Mouse (Mus musculus) telencephalon, adult 2 months (tissue): ENCODE data around the gene Slc1a3.

Source experiments
- DNase-seq: peaks from one replicate; pipeline ENCODE4 v3.0.0-alpha.2; 2011; ENCODE audit warnings: low read depth, low spot score

Gene Slc1a3

DNA sequence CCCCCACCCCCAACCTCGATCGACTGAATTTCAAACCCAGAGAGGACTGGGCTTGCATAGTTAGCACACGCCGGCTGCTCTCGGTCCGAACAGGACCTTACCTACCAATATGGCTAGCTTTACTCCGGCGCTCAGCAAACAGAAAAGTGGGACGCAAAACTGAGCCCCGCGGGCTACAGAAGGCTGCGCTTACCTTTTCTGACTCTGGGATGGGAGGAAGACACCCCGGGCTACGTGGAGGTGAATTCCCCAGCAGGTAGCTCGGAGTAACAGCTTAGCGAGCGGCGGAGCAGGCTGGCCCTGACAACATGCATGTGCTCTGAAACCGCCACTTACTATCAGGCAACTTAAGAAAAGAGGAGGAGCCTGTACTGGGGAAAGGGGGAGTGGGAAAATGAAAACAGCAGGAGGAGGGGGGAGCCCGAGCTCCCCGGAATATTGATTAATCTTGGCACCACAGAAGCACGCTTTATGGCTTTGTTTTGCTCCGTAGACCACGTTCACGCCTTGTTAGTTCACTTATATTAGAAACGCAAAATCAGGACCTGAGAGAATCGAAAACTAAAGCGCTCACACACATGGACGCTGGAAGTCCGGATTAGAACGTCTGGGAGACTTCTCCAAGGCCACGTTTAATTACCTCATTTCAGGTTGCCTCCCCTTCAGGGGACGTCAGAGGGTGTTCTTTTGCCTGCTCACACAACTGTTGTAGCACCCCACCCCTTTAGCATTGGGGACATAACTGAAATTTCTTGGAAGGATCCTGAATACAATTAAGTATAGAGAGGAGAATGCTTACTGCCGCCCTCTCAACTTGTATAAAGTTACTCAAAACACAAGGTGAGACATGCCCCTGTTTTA, at the start of gene Slc1a3:
Gene Slc1a3 (minus strand): TSS at position 619 of the 861 bp plus-strand sequence.
- no peak for DNase-seq

DNA sequence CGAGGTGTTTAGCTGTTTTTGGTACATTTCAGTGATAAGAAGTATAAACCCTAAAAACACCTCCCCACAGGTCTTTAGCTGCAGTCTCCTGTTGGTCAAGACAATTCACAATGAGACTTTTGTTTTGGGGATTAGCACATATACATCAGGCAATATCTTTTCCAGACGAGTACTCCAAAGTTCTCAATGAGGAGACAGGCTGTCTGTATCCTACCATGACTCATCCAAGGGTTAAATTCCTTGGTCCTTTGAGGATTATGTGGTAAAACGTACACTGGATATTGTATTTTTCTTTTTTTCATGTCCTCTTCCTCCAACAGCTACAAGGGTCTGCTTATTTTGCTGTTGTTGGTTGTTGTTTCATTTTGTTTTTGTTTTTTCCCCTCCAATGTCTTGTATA, 48.5 kb upstream of the Slc1a3 start:
- no peak for DNase-seq

DNA sequence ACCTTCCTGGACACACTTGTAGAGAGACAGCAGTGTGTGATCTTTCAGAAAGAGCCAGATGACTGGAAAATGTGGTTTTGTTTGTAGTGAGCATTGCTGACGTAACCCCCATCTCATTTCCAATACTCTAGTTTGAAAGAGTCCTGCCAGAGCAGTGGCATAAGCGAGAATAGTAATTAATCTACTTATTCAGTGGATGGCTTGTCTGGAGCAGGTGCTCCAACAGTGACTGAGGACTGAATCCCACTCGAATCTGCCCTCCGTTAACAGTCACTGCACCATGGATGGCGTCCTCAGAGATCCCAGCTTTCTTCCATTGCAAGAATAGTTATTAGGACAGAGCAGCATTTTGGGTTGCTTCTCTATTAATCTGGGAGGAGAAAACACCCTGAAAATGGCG, 45.9 kb upstream of the Slc1a3 start:
- no peak for DNase-seq

DNA sequence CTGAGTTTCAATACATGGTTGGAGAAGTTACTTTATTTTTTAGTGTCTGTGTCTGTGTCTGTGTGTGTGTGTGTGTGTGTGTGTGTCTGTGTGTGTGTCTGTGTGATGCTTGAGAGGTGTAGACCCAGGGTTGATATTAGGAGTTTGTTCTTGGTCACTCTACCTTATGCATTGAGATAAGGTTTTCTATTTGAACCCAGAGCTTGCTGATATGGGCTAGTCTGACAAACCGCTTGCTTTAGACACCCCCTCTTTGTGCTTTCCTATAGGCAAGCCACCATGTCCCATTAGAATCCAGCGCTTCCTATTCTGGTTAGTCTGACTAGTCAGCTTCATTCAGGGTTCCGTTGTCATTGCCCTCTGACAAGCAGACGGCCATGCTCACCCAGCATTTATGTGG, 39.2 kb upstream of the Slc1a3 start:
- DNase-seq: no peak

DNA sequence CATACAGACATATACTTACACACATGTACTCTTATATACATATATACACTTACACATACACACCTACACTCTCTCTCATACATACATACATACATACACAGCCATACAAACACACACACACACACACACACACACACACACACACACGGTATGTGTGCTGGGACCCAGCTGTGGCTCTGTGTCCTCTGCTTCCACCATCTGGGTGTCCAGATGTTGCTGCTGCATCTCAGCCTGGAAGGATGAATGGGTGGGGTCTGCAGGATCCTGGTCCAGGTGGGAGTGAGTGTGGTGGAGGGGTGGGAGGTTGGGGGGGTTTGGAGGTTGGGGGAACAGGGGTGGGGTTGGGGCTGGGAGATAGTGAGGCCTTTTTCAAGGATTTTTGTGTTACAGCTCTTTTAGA, 38.2 kb upstream of the Slc1a3 start:
- DNase-seq: no peak

DNA sequence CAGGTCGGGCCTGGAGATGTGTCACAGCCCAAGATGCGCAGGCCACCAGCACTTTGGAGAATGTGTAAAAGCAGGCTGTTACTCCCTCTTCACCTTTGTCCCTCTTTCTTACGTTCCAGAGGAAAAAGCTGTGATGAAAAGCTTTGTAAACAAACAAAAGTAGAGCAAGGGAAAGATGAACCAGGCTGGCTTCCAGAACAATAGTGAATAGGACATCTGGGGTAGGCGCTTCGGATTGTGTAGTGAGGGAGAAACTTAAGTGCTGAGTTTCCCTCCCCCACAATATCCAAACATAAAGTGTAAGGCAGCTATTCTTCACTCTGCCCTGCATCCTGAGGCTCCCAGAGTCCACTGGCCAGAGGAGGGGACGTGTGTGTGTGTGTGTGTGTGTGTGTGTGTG, 31.0 kb upstream of the Slc1a3 start:
- no peak for DNase-seq

DNA sequence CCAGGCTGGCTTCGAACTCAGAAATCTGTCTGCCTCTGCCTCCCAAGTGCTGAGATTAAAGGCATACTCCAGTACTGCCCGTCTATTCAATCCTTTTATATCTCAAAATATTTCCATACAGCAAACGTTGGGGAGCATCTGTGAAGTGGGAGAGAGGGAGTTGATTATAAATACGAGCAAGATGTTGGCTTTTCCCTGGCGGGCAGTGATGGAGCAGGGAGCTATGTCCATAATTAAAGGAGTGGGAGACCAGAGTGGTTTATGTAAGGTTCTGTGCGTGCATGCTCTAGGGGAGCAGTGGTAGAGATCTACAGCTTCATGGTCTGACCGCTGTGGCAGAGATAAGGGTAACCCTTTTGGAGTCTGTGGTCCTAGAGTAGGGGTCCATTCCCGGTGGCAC, 30.2 kb upstream of the Slc1a3 start:
- DNase-seq: no peak

DNA sequence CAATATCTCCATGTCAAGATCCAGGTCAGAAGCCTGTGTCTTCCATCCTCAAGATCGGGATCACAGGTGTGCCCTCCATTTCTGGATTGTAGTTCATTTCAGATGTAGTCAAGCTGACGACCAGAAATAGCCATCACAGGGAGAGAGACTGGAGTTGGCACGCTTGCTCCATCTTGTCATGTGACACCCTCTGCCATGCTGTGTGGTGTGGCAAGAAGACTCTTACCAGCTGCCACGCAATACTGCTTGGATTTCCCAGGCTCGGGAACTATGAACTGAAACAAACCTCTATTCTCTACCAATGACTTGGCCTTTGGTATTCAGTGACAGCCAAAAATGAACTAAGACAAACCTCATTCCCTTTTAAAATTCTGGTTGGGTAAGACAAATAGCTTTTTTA, 27.6 kb upstream of the Slc1a3 start:
- DNase-seq: no peak

DNA sequence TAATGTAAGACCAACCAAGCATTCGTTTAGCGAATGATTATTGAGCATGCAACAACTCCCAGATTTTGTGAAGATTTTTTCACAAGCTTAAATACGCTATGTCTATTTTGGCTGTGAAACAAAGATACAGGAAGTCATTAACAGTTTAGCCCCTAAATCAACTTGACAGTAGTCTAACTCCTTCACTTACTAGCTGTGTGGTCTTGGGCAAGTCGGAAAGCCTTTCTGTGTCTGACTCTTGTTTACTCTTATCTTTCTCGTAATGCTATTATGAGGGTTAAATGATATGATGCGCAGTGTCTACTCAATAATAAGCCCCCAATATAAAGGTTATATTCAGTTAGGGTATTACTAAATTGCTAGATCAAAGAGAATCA, 23.8 kb upstream of the Slc1a3 start:
- no peak for DNase-seq

DNA sequence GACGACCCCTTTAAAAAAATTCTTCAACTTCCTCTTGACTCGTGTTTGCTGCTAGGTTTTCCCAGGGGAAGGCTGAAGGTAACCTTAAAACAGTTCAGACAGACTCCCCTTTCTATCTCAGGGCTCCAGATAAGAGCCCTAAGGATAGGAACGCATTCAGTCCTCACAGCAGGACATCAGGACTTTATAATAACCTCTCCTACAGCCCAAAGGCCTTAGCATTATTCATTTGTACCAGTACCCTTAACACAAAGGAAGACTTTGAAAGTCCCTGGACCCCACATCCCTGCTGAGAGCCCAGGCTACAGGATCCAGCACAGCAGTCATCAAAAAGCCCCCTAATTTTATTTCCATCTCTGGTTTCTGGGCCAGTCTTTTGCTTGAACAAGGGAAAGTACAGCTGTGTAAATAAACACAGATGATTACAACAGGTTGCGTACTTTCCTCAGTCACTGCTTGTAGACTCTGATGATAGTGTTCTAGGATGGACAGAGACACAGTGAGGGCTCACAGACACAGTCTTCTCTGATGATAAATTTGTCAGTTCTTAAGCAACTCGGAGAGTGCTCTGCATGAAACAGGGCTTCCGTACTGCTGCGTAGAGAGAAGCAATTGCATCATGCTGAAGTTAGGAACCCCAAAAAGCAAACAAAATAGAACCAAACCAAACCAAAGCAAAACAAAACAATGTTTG, 23.3 kb upstream of the Slc1a3 start:
- no peak for DNase-seq

DNA sequence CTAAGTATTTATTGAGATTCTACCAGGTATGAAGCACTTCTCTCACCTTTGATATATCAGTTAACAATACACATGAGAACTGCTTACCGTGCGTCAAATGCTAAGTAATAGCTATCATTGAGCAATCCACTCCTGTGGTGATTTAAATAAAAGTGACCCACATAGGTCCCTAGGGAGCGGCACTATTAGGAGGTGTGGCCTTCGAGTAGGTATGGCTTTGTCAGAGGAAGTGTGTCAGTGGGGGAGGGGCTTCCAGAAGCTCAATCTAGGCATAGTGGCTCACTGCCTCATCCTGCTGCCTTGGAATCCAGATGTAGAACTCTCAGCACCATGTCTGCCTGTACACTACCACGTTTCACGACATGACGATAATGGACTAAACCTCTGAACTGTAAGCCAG, 18.3 kb upstream of the Slc1a3 start:
- DNase-seq: no peak

DNA sequence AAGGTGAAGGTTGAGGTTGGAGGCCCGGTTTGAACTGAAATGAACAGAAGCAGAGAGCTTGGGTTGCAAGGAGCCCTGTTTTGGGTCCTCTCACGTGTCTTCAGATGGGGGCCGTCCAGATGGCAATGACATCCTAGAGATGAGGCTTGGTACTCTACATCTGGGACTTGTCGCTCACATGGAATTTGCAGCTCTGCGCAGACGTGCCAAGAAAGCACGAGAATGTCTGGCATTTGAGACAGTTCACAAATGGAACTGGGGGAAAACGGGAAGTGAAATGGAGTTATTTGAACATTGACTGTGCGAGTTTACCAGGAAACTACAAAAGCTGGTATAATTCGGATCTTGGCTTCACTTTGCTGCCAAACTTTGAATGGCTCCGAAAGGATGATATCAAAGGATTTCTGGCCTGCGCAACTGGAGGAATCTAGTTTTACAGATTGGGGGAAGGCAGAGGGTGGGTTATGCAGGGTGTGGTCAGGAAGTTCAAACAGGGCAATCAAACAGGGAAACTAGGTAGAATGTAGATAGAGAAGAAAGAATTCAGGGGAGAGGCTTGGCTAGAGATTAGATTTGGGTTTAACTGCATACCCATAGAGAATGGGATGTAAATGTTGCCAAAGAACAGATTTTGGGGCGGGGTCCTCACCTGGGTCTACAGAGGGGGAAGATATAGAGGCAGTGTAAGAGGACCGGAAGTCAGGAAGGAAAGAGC, 12.0 kb upstream of the Slc1a3 start:
- no peak for DNase-seq

DNA sequence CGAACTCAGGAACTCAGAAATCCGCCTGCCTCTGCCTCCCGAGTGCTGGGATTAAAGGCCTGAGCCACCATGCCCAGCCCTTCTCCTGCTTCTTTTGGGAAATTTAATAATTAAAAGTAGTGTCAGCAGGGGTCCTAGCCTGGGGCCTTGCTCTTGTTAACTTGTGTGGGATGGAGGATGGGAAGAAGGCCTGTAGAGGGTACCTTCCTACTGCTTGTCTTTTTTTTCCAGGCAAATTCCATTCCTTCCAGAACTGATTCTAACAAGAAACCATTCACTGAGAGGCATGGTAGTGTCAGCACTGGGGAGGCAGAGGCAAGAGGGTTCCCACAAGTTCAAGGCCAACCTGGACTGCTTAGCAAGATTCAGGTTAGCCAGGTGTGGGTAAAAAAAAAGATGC, 11.2 kb upstream of the Slc1a3 start:
- no peak for DNase-seq

DNA sequence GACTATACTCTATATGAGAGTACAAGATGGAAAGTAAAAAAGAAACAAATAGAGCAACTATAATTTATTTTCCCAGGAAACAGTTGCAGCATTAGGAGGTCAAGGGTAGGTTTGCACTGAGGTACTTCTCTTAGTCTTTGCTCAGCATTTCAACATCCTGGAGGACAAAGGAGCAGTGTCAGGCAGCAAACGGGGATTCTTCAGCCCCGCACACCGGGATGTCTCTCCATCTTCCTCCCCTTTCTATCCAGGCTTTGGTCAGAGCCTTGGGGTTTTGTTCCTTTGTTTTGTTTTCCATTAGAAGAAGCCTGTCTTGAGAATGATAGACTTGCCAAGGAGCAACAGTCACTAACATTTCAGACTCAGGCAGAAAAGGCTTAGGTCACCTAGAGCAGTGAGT, 10.4 kb upstream of the Slc1a3 start:
- DNase-seq: no peak

DNA sequence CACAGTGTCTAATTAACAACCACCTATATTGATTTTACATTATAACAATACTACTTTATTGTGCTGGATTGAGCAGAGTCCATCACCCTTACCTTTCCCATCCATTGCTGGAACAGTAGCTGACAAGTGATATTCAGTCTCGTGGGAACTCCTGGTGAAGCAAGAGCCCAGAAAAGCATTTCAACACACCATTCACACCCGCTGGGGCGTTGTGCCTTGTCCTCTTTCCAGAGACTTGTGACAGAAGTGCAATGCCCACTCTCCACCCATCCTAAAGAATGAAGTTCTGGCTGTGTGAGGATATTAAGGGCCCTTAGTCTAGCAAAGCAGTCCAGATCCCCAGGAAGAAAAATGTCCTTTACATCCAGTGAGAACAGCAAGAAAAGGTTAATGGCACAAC, 7.9 kb upstream of the Slc1a3 start:
- no peak for DNase-seq

DNA sequence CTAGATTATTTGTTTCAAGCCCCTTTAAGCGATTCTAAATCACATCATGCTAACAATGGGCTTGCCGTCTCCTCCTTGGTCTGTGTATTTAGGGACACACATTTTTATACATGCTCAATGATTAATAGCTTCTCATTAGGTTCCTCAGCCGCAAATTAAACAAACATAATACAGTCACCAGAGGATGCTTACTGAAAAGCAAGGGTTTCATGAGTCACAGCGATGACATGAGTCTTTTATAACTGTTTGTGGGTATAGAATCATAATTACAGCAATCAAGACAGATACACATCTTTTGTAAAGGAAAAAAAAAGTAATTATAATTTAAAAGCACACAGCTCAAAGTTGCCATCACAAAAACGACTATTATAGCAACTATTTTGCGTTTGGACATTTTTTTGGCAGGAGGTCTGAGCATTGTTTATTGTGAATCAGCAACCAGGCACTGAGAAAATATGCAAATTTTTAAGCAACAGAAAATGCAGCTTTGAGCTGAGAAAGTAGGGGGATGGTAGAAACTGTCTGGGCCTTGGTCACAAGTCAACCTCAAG, 6.5 kb upstream of the Slc1a3 start:
- no peak for DNase-seq

DNA sequence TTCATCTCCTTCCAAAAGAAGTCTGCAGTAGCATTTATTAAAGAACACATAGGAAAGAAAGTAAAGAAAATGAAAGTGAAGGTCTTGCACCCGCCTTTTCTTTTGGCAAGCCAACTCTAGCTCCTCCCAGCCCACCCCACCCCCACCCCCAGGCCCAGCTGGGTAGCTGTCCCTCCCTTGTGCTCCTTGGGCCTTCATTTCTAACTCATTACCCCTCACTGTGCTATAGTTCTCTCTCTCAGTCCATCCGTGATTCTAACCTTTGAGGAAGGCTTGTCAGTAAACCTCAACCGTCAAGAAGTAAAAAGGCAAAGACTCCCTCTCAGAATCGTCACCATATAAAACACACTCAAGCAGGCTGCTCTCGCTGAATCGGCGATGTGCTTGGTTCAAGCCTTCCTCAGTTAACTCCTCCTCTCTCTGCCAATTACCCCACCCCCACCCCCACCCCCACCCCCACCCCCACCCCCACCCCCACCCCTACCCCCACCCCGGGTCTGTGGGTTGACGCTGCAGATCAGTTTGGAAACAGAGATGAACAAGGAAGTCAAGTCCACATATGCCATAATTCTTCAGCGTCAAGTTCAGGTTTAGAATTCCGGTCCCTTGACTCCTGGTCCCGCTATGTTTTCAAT, 5.9 kb upstream of the Slc1a3 start:
- DNase-seq: no peak

DNA sequence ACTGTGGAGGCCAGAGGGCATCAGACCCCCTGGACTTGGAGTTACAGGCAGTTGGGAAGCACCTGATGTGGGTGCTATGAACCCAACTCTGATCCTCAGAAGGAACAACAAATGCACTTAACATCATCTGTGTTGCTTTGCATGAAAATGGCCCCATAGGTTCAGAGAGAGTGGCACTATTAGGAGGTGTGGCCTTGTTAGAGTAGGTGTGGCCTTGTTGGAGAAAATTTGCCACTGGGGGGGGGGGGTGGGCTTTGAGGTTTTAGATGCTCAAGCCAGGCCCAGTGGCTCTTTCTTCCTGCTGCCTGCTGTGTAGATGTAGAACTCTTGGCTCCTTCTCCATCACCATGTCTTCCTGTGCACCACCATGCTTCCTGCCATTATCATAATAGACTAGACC, 5.1 kb upstream of the Slc1a3 start:
- DNase-seq: no peak

DNA sequence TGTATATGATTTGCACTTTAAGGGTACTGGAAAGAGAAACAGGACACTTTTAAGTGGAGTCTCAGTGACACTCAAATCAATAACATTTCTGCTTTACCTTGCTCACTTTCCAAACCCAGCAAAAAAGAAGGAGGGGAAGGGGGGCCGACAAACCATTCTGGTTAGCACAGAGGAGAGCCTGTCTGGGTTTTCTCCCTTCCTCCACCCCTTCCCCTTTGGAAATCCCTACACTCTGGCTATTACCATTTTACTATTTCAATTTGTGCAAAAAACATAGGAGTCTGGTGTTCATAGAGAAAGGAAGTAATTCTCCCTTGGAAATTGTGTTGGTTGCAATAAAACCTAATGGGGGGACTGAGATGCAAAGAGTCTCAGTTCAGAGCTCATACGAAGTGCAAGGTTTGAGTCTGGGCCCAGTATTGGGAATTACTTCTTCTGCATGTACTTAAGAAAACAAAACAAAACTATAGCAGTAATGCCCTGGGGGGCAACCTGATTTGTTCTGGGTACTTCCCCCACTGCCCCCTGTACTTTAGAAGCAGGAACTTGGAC, 1.9 kb upstream of the Slc1a3 start:
- DNase-seq: no peak

DNA sequence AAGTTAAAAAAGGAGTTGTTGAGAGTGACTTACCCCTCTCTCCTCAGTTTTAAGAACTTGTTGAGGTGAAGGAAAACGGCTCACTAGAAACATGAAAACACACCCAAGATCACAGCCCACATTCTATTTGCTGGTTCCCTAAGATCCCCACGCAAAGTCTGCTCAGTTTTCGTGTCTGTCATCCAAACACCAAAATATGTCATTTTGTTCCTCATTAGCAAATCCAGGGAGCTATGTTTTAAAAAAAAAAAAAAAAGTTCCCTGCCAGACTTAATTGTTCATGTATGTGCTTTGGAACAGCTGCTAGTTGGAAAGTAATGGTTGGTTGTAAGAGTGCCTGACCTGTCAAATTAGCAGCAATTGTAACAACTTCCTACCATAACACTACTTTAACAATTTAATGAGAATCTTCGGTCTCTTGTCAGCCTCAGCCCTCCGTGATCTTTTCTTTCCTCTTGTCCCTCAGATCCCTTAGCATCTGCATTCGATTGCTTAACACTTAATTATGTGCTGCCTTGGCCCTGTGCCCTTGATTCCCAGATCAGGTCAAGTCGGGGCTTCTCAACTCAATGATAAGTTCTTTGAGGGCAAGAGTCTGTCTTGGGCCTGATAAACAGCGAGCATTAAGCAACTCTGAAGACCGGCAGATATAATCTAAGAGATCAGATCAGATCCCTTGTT, 1.2 kb upstream of the Slc1a3 start:
- DNase-seq: peak; percentile 47

DNA sequence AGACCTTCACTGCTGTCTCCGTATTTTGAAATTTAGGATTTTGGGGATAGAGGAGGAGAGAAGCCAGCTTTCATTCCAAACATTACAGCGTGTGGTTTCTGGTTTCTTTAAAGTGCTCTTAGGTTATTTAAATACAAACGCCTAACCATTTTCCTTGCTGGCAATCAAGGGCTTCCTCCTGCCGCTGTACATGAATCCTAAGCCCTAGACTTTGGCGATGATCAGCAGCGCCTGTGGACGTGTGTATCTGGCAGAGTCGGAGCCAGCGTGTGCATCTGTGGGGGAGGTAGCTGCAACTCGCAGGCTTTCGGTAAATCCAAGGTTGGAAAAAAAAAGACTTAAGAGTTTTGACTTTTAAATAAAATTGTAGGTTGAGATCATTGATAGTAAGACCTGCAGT, 986 bp downstream of the Slc1a3 start:
- DNase-seq: no peak
